Mouse (Mus musculus) left cerebral cortex, adult 8-10 months (tissue): ENCODE results near the gene Cldn13. TPM values are rescaled to one million over a fixed set of nuclear protein-coding genes. Genes with fewer than 3 reads are reported as not detected.

ENCODE experiments used
- DNase-seq, 2 experiments: peaks; one replicate each; pipeline ENCODE4 v3.0.0; 2022; ENCODE audit warnings: low spot score in 2 of 2
- total RNA-seq, 4 experiments: library from RNA; stranded (reverse); gene quantifications; 2 replicates each; pipeline ENCODE4 v1.2.4; 2022

Cldn13 gene
- total RNA-seq, 4 experiments from 2014 or later, result not detected

DNA sequence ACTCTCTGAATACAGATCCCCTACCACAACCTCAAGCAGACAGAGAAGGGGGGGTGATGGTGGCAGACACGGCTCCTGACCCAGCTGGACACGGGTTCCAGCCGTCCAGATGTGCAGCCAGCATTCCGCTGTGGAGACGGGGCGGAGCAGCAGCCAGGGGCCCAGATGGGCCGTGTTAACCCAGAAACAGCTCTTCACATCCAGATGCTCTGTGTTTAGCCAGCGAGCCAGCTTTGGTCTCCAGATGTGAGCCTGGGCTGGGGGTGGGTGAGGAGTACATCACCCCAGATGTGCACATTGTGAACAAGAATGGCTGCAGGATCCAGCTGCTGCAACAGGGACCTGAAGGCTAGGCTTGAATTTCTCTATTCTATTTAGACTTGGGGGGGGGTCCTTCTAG is 20.0 kb downstream of the Cldn13 start:
- DNase-seq, result no peak

DNA sequence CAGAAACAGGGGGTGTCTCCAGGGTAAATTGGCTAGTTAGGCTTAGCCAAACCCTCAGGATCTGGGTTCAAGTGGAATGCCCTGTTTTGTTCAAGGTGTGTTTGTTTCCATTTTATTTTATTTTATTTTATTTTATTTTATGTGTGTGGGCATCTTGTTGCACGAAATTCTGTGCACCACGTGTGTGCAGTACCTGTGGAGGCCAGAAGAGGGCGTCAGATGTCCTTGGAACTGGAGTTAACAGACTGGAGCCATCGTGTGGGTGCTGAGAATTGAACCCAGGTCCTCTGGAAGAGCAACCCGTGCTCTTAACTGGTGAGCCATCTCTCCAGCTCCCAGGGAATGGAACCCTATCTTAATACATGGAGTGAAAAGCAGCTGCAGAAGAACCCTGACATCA is 22.6 kb downstream of the Cldn13 start:
- DNase-seq, result no peak

DNA sequence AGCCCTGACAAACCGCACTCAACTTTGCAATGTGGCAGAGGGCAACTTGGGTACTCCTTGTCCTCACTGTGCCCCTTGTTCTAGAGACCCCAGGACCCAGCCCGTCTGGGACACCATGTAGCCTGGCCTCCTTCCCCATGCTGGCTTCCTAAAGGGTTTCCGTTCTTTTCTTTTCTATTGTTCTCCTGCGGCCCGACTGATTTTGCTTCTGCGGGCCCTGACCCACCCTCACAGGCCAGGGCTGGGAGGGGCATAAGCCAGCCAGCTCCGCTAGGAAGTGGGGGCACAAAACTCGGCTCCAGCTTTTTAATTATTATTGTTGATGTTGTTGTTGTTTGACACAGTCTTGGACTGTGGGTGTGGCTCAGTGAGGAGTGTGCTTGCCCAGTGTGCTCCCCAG is 23.8 kb downstream of the Cldn13 start:
- DNase-seq, result no peak

DNA sequence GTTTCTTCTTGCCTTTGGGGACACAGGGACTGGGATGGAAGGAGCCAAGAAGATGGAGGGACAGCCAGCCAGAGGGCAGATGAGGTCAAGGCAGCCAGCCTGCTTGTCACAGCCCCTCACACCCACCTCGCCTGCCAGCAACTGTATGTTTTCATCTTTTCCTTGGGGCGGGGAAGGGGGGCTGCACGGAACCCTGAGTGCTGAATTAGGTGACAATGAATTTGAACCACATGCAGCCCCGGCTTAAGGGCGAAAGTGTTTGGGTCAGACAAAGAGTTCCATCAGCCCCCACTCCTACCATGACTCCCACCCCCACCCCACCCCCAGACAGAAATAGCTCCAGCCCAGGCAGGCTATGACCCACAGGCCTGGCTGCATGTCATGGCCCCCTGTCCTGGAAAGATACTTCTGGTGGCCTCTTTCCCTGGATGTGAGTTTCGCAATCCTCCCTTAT is 24.7 kb downstream of the Cldn13 start:
- DNase-seq, result no peak

DNA sequence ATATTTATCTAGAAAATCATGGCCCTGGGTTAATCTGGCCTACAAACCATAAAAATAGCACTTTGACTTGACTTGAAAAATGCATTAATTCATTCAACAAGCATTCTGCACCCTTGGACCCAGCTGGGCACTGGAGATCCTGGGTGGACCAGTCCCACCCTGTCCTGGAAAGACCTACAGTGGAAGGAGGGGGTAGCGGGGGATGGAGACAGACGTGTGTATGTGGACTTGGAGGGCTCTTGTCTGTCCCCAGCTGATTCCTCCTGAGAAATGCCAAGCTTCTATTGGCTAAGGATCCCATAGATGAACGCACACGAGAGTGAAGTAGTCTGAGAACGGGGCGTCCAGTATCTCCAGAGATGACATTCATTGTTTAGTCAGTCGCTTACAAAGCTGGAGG is 26.8 kb downstream of the Cldn13 start:
- DNase-seq, result no peak

DNA sequence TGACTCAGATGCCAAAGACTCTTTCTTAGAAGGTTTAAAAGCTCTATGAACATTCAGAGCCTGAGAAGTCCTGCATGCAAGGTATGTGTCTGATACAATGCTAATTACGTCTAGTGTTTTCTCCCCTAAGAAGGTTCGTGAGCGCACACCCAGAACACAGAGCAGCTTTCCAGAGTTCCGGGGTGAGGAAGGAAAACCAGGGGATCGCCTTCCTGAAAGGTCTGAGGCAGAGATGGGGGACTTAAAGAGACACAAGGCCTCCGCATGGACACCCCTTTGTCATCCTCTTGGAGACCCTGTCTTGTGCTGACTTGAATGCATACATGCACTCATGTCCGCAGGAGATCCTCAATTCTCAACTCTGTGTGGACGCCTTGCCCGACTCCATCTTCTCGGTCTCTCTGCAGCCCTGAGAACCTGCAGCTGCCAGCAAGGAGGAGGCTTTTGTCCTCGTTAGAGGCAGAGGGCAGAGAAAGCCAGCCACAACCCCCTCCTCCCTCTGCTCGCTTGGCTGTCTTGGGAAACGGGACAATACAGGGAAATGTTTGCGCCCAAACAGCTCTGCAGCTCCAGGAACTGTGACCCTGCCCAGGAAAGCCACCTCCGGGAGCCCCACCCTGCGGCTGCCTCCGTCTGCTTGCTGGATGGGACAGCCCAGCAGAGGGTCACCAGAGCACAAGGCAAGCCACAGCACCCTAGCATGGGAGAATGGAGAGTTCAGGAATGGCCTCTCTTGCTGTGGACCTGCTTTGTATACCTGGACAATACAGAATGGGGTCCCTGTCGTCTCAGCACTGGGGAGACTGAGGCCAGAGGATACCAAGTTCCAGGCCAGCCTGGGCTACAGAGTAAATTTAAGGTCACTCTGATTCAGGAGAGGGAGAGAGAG is 27.6 kb downstream of the Cldn13 start:
- no peak for DNase-seq

DNA sequence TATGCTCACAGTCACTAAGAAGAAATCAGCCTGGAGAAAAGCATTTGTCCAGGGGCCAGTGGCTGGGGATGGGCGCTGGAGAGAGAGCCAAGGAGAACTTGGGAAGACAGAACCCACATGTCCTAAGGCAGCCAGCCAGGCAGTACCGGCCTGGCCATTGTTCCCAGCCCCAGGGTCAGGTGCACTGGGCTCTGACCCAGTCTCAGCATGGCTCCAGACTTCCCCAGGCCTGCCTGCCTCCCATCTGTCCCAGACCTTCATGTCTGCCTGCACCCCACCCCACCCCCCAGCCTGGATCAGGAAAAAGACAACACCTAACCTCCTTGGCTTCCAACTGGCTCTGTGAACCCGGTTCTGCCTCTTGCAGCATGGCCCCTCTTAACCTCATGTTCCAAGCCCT is 32.2 kb downstream of the Cldn13 start:
- DNase-seq, result no peak

DNA sequence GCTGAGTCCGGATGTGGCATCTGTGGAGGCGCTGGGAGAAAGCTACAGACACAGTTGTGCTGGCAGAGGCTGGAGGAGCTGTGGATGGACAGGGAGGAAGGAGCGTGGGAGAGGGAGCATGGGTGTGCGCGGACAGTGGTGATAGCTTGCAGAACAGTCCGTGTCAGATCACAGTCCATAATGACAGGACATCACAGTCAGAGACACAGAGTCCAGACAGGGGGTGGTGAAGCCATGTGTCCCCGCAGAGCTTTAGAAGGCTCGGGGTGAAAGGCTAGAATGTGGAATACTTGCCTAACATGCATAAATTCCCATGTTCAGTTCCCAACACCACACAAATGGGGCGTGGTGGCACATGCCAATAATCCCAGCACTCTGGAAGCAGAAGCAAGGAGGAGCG is 38.5 kb downstream of the Cldn13 start:
- no peak for DNase-seq

DNA sequence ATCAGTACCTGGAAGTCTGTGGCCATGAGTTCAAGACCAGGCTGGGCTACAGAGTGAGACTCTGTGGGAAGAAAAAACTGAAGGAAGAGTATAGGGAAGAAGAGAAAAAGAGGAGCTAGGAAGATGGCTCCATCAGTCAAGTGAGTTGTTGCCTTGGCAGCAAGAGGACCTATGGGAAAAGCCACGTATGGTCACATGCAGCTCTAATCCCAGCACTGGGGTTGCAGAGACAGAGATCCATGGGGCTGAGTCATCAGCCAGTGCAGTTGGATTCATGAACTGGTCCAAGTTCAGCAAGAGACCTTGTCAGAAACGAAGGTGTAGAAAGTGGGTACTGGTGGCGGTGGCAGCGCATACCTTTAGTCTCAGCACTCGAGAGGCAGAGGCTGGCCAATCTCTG is 40.1 kb downstream of the Cldn13 start:
- no peak for DNase-seq

DNA sequence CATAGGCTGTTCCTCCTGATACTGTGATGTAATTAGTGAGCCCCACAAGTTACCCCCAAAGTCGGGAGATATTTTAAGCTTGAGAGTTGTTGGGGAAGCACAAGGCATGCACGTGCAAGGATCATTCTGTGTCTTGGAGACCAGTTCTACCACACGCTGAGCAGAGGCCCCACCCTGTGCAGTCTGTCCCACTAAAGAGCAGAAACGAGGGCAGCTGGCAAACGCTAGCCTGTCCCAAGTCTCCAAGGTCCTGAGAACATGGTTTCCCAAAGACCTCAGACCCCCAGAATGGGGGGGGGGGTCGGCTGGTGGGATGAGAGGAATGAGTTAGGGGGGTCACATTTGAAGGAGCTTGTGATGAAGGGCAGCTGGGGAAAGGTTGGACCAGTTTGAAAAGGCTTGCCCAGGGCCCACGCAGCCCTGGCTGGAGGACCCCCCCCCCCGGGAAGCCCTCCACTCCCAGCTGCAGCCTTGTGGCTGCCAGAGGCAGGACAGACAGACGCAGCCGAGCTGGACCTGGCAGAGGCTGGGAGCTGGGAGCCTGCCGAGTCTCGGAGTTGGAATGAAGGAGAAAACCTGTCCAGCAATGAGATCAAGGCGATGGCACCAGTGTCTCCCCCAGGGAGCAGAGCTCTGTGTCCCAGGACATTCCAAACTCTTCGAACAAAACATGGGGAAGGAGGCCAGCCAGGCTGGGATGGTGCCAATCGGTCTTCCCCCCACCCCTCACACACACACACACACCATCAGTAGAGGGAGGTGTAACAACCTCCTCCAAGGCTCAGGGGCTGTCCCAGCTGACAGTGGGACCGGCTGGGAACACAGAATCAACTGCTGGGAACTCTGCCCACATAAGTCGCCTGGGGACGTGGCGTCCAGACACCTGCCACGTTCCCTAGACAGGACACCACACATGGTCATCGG is 41.1 kb downstream of the Cldn13 start:
- DNase-seq, result no peak

DNA sequence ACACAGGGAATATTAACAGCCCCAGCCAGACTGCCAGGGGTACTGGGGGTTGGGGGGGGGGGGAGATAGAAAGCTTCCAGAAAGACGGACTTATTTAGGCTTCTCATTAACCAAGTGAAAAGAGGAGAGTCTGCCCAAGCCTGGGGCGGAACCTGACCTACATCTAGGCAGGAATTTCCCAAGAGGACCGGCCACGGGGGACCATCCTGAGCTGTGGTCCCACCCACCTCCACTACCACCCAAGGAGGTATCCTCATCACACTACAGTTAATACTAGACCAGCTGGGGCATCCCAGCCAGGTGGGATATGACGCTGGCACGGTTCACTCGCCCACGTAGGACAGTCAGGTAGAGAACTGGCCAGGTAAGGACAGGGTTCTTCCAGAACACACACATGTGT is 42.3 kb downstream of the Cldn13 start:
- DNase-seq, result no peak

DNA sequence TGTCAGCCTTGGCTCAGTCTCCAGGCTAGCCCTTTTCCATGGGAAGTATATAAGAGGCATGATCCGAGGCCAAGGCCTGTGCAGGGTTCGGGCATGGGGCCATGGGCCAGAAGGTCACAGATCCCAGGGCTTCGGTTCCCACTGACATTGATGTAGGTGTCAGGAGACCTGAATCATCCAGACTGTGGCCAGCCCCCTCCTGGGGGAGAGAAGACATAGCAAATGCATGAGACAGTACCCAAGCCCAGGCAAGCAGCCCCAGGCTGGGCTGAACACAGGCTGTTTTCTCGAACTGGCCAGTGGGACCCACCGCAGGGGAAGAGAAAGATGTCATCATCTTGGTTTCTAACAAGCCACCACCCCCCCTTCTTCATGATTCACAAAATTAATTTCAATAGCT is 42.7 kb downstream of the Cldn13 start:
- DNase-seq, result no peak

DNA sequence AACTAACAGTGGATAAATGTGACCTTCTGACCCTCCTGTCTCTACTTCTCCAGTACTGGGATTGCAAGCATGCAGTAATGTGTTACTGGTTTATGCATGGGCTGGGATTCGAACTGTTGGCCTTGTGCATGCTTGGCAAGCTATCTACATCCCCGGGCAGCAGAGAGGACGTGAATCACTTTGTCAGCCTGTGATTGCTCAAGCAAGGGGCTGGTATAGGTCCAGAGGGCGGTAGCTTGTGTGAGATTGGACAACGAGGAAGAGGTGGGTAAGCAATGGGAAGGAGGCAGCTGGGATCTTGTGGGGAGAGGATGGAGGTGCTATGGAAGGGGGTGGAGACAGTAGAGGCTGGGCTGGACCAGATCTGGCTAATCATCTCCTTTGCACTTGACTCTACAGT is 46.8 kb downstream of the Cldn13 start:
- DNase-seq, result no peak

DNA sequence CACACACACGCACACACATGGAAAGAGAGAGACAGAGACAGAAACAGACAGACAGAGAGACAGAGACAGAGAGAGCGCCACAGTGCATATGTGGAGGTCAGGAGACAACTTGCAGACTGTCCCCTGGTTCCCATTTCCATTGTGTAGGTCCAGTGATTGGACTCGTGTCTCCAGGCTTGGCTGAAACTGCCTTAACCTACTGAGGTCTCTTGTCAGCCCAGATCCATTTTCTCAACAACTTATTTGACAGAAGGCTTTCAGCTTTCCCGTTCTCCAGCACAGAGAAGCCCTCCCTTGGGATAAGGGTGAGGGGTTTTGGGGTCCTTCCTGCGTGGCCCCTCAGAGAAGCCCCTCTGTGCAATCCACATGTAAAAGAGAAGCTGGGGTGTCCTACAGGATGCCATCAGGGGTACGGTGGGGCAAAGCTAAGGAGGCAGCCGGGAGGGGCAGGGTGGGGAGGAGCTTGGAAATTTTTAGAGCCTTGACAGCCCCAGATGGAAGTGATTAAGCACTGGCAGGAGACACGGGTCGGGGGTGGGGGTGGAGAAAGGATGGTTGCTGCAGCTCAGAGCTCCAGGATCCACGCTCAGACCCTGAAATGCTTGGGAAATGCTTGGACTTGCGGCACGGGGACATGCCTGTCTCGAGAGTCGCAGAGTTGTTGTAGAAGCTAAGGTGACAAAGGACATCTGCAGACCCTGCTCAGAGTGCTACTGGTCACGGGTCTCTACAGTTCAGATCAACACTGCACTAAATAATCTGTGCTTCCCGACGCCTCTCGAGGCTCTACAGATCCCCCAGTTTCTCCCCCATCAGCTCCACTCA is 47.8 kb downstream of the Cldn13 start:
- DNase-seq, result no peak

DNA sequence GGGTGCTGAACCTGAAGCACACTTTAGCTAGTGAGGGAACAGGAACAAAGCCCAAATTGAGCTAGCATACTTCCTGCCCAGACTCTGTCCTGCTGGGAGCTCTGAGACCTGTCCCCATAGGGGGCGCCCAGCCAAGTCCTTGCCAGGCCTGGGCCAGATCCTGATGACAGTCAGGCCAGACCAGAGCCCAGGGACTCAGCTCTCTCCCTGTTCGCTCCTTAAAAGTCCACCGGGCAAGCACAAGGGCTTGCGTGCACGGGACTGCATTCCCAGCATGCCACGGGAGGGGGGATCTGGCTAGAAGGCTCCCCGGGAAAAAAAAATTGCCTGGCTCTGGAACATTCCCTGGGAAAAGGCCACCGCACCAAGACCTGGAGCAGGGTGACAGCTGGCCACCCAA is 50.2 kb downstream of the Cldn13 start:
- DNase-seq, result no peak

Other genes with a start within 250 kb of the Cldn13 start
- gene Limk1, start 226.9 kb downstream of the Cldn13 start, total RNA-seq, result 10 to 100 TPM; 58.8 to 65.9 (median 63.1) TPM
- 10 to 100 TPM in 1 of 4 experiments, 1 to 10 TPM in 3; 8.3 to 10.9 (median 8.8) TPM for gene Eln, start 168.2 kb downstream of the Cldn13 start, total RNA-seq
- gene Tmem270, start 8.8 kb downstream of the Cldn13 start, total RNA-seq, result not detected
- gene Mettl27, start 16.8 kb upstream of the Cldn13 start, total RNA-seq, result 10 to 100 TPM in 3 of 4 experiments, 1 to 10 TPM in 1; 9.7 to 11.5 (median 11.1) TPM
- not detected for gene Cldn4, start 31.4 kb upstream of the Cldn13 start, total RNA-seq
- gene Cldn3, start 70.7 kb upstream of the Cldn13 start, total RNA-seq, result under 1 TPM in 2 of 4 experiments, not detected in 2; 0.50 to 0.93 TPM
- gene Abhd11, start 93.6 kb upstream of the Cldn13 start, total RNA-seq, result 10 to 100 TPM; 35.2 to 39.9 (median 36.7) TPM
- gene Stx1a, start 108.0 kb upstream of the Cldn13 start, total RNA-seq, result 100 to 1,000 TPM; 239 to 271 (median 248) TPM
- gene Dnajc30, start 148.7 kb upstream of the Cldn13 start, total RNA-seq, result 10 to 100 TPM; 40.1 to 43.0 (median 42.0) TPM
- 10 to 100 TPM; 39.2 to 51.0 (median 47.5) TPM for gene Bud23, start 149.4 kb upstream of the Cldn13 start, total RNA-seq
- 10 to 100 TPM; 29.0 to 31.4 (median 29.7) TPM for gene Vps37d, start 162.7 kb upstream of the Cldn13 start, total RNA-seq
- gene Mlxipl, start 174.4 kb upstream of the Cldn13 start, total RNA-seq, result 10 to 100 TPM in 1 of 4 experiments, 1 to 10 TPM in 3; 4.8 to 11.3 (median 7.4) TPM
- gene Tbl2, start 234.1 kb upstream of the Cldn13 start, total RNA-seq, result 10 to 100 TPM; 22.9 to 28.7 (median 27.5) TPM